Mouse (Mus musculus) hindbrain, embryonic 12.5 days (tissue): ENCODE data around the gene Harbi1. TPM values are rescaled to one million over a fixed set of nuclear protein-coding genes. Genes with fewer than 3 reads are reported as not detected.

ENCODE experiments used
- ATAC-seq: fragments of 200-750 bp; cut with Nextera tagmentation; 2 replicates; pipeline ENCODE4 v1.8.0; 2017; ENCODE audit warnings: moderate TSS enrichment; ENCODE audit not compliant: low FRiP score
- H3K27ac ChIP-seq: fragments of 300-500 bp; sonication (generic); 2 replicates; pipeline ENCODE4 v1.5.1; 2016; ENCODE audit warnings: mild to moderate bottlenecking
- H3K27me3 ChIP-seq: fragments of 300-500 bp; sonication (generic); 2 replicates; pipeline ENCODE4 v1.6.1; 2016; ENCODE audit warnings: mild to moderate bottlenecking
- H3K36me3 ChIP-seq: fragments of 300-500 bp; sonication (generic); 2 replicates; pipeline ENCODE4 v1.6.1; 2016; ENCODE audit warnings: mild to moderate bottlenecking
- H3K4me1 ChIP-seq: fragments of 300-500 bp; sonication (generic); 2 replicates; pipeline ENCODE4 v1.6.1; 2016
- H3K4me2 ChIP-seq: fragments of 300-500 bp; sonication (generic); replicated peaks from 2 replicates; pipeline ENCODE4 v1.6.1; 2016; ENCODE audit warnings: mild to moderate bottlenecking
- H3K4me3 ChIP-seq: fragments of 300-500 bp; sonication (generic); 2 replicates; pipeline ENCODE4 v1.5.1; 2016; ENCODE audit warnings: mild to moderate bottlenecking
- H3K9ac ChIP-seq: fragments of 300-500 bp; sonication (generic); 2 replicates; pipeline ENCODE4 v1.6.1; 2016; ENCODE audit warnings: mild to moderate bottlenecking, moderate library complexity
- H3K9me3 ChIP-seq: fragments of 300-500 bp; sonication (generic); replicated peaks from 2 replicates; pipeline ENCODE4 v1.6.1; 2016; ENCODE audit warnings: mild to moderate bottlenecking
- WGBS: fragments of 180-500 bp; shearing (Covaris S2); methylation state at CpG from one replicate; pipeline ENCODE4 v1.1.7; 2016; 5-methylcytosine and 5-hydroxymethylcytosine counted together
- polyA plus RNA-seq: library from polyadenylated mRNA; unstranded; fragments of >200 nt; fragmentation: Nextera tagmentation; extraction: Ambion mirVana; gene quantifications from 2 replicates; pipeline ENCODE4 v1.2.1, GENCODE M21; 2016

Gene Harbi1
- 20.9 and 25.0 TPM in 2 replicates for polyA plus RNA-seq

DNA sequence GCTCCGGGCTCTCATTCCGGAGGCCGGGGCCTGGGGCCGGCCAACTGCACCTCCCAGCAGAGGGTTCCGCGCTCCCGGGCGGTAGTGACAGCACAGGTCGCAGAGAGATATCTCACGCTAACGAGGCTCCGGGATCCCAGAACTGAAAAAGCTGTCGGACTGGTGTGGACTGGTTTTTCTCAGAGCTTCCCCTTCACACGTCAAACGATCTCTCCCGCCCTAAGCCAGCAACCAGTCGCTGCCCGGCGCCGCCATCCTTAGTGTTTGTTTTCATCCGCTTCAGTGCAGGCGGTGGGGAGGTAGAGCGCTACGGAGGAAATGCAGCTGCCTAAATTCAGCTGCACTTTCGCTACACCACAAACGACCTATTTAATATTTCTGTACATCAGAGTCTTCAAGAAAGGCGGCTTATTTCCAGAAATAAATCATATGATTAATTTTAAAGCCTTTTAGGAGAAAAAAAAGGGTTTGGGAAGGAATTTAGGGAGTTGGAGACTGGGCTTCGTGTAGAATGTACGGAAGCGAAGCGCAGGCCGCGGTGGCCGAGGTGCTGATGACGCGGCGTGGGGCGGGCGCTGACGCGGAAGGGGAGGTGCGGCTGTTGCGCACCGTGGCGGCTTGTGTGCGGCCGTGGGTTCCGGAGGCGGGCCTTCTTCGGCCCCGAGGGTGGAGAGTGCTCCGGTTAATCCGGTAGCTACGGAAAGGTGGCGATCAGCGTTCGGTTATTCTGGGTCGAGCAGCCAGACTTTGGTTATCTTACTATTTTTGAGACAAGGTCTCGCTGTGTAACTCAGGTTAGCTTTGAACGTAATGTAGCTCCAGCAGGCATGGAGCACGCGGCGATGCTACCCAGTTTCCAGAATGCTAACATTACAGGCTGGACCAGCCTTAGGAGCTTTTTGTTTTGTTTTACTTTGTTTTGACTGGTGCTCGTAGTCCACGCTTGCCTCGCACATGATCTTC lies at the start of gene Harbi1, which contains the start of gene Atg13:
TSS of gene Harbi1 (plus strand) at position 581 of the 963 bp plus-strand sequence.
TSS of gene Atg13 (minus strand) at position 305 of the 963 bp plus-strand sequence.
- Histone ChIP-seq H3K27ac (peak within 1 kb of the TSS; percentile 31), H3K9ac (peak within 1 kb of the TSS; percentile 76), H3K4me2 (peak within 1 kb of the TSS; percentile 94), H3K27me3 (no peaks in the 10 kb centered on the region), H3K9me3 (no peaks in the 10 kb centered on the region), H3K4me3 (peak within 1 kb of the TSS; percentile 92), H3K36me3 (no peaks in the 10 kb centered on the region), H3K4me1 (peaks cover 18% of the 10 kb centered on the region)
- under 1% methylated on average over 66 of the region's 66 CpGs for WGBS
- peak; percentile 99 for ATAC-seq

DNA sequence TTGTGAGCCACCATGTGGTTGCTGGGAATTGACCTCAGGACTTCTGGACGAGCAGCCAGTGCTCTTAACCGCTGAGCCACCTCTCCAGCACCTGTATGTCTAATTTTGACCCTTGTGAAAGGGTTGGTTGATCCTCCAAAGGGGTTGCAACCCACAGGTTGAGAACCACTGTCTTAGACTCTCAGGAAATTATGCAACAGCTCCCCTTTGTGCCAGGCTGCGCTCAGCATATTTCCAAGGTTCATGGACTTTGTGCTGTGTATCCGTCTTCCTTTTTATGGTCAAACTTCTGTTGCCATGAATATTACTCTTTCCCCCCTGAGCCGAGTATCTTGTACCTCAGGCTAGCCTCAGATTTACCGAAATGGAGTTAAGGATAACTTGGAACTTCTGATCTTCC lies 49.7 kb upstream of the Harbi1 start:
- H3K27me3 ChIP-seq = no peaks in the 10 kb centered on the region
- no peaks in the 10 kb centered on the region for H3K4me1 ChIP-seq
- no peak overlapping the region for H3K4me3 ChIP-seq
- H3K36me3 ChIP-seq = peaks cover 74% of the 10 kb centered on the region
- H3K9ac ChIP-seq = no peak overlapping the region
- WGBS = 93% methylated on average over 6 of the region's 6 CpGs
- H3K9me3 ChIP-seq = no peaks in the 10 kb centered on the region
- no peak for ATAC-seq
- no peak overlapping the region for H3K4me2 ChIP-seq
- no peak overlapping the region for H3K27ac ChIP-seq

DNA sequence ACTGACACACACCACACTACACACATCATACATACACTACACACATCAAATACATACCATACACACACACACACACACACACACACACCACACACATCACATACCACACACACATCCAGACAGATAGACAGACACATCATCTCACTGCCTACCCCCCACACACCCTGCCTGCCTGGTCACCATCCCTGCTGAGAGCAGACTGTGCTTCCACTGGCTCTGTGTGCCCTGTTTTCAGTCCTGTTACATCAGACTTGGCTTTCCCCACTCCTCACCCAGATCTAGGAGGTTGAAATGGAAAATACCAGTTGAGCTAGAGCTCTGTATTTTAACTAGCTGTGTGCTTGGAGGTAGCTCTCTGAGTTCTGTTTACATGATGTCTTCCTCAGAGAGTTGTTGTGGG lies 45.9 kb upstream of the Harbi1 start:
- H3K4me3 ChIP-seq = no peak overlapping the region
- H3K9me3 ChIP-seq = no peaks in the 10 kb centered on the region
- no peak overlapping the region for H3K27ac ChIP-seq
- H3K4me2 ChIP-seq = no peak overlapping the region
- ATAC-seq = no peak
- peaks cover 78% of the 10 kb centered on the region for H3K36me3 ChIP-seq
- no peaks in the 10 kb centered on the region for H3K4me1 ChIP-seq
- no peaks in the 10 kb centered on the region for H3K27me3 ChIP-seq
- H3K9ac ChIP-seq = no peak overlapping the region

DNA sequence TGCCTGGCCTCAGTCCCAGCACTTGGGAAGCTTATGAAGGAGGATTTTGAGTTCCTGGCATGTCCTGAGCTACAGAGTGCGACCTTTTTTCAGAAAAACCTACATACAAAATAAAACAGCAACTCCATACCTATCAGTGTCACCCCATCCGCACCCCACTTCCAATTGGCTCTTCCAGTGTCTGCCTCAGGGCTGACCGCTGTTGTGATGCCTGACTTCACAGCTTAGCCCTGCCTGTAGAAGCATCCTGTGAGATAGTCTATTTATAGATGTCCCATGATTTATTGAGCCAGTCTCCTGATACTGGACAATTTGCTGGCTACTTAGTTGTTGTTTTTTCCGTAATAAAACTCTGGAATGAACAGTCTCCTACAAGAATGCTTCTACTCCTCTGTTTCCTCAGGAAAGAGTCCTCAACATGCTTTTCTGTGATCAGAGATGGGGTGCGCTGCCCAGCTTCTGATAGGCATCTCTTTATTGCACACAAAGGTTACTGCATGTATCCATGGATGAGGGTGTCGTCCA lies 44.2 kb upstream of the Harbi1 start:
- H3K27me3 ChIP-seq = no peaks in the 10 kb centered on the region
- 96% methylated on average over 6 of the region's 6 CpGs for WGBS

DNA sequence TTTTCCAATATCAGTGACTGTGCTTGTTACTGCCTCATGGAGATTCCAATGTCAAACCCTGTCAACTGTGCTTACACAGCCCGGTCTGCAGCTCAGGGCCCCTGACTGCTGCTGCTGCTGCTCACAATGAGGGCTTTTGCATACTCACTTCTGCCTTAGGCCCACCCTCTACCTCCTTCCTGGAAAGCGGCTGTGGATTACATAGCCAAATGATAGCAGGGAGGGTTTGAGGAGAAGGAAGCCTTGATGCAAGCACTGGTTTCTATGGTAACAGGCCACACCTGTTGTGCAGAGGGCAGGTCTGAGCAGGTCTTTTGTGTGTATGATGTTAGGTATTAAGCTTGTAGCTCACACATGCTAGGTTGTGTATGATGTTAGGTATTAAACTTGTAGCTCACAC lies 42.9 kb upstream of the Harbi1 start:
- Histone ChIP-seq H3K36me3 (peaks cover 88% of the 10 kb centered on the region), H3K4me3 (no peak overlapping the region), H3K27ac (no peak overlapping the region), H3K9me3 (no peaks in the 10 kb centered on the region), H3K9ac (no peak overlapping the region), H3K4me2 (no peak overlapping the region), H3K4me1 (no peaks in the 10 kb centered on the region), H3K27me3 (no peaks in the 10 kb centered on the region)
- 73% methylated on average over 2 of the region's 2 CpGs for WGBS
- ATAC-seq = no peak

More for the DNA sequence above, 44.2 kb upstream of the Harbi1 start:
- Histone ChIP-seq H3K4me2 (no peak overlapping the region), H3K4me3 (no peak overlapping the region), H3K27ac (no peak overlapping the region), H3K4me1 (no peaks in the 10 kb centered on the region), H3K36me3 (peaks cover 88% of the 10 kb centered on the region), H3K9ac (no peak overlapping the region), H3K9me3 (no peaks in the 10 kb centered on the region)
- no peak for ATAC-seq

DNA sequence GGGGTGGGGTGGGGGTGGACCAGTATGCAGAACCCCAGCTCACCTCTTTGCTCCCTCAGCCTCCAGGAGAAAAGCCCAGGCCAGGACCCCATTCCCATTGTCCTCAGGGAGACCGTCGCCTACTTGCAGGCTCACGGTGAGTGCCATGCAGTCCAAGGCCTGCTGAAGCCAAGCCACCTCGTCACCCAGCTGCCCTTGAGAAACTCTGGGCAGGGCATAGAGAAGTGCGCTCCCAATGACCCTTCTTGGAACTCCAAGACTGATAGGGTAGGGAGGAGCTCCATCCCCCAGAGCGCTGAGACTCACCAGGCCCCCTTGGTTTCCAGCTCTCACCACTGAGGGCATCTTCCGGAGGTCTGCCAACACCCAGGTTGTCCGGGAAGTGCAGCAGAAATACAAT lies 41.3 kb upstream of the Harbi1 start:
- WGBS = 91% methylated on average over 8 of the region's 8 CpGs
- Histone ChIP-seq H3K4me3 (no peak overlapping the region), H3K36me3 (peaks cover 84% of the 10 kb centered on the region), H3K4me2 (no peak overlapping the region), H3K9ac (no peak overlapping the region), H3K27me3 (no peaks in the 10 kb centered on the region), H3K9me3 (no peaks in the 10 kb centered on the region), H3K27ac (no peak overlapping the region), H3K4me1 (no peaks in the 10 kb centered on the region)
- no peak for ATAC-seq

DNA sequence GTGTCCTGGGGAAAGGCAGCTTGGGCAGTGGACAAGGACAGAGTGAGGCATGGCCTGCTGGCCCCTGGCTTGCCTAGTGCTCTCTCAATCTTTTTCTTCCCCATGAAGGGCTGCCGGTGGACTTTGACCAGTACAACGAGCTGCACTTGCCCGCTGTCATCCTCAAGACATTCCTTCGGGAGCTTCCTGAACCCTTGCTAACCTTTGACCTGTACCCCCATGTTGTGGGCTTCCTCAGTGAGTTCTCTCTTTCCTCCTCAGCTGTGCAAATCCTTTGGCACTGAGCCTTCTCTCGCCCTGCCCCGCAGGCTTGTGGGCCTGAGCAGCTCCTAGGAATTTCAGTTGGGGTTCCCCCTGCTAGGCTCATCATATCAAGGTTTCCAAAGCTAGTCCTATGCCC lies 40.6 kb upstream of the Harbi1 start:
- H3K9me3 ChIP-seq = no peaks in the 10 kb centered on the region
- H3K9ac ChIP-seq = no peak overlapping the region
- 90% methylated on average over 6 of the region's 6 CpGs for WGBS
- no peaks in the 10 kb centered on the region for H3K27me3 ChIP-seq
- no peak for ATAC-seq
- no peak overlapping the region for H3K27ac ChIP-seq
- H3K36me3 ChIP-seq = peaks cover 85% of the 10 kb centered on the region
- H3K4me1 ChIP-seq = no peaks in the 10 kb centered on the region
- no peak overlapping the region for H3K4me3 ChIP-seq
- H3K4me2 ChIP-seq = no peak overlapping the region

DNA sequence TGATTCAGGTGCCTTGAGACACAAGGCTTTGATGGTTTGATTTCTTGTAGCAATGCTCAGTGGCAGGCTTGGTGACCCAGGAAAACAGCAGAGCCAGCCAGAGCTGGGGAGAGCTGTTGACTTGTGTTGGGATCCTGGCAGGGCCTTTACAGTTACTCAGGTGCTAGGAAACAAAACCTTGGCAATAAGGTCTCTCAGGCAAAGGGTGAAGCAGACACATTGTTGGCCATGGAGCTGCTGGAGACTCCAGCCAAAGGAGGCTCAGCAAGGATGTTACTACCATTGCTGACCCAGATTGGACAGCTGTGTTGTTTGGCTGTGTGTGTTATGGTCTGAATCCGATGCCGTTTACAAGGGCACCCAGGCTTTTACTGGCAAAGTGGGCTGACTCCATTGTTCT lies 37.1 kb upstream of the Harbi1 start:
- Histone ChIP-seq H3K4me2 (no peak overlapping the region), H3K4me1 (no peaks in the 10 kb centered on the region), H3K9me3 (no peaks in the 10 kb centered on the region), H3K27me3 (no peaks in the 10 kb centered on the region), H3K4me3 (no peak overlapping the region), H3K36me3 (peaks cover 89% of the 10 kb centered on the region), H3K27ac (no peak overlapping the region), H3K9ac (no peak overlapping the region)
- WGBS = 97% methylated on average over 2 of the region's 2 CpGs
- no peak for ATAC-seq

DNA sequence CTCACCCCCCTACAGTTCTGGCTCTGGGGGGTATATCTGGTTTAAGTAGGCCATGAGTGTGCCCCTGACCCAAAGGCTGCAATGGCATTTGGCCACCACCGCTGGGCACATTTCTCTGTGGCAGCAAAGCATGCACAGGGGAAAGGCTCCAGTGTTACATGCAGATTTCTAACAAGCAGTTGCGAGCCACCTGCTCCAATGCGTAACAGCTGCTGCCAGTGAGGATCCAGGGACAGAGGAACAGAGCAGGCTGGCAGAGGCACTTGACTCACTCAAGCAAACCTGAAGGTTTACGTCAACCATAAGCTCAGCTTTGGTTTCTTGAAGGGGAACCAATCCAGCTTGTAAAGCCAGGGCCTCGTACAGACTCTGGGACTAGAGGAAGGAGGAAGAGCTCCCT lies 35.8 kb upstream of the Harbi1 start:
- H3K4me2 ChIP-seq = no peak overlapping the region
- H3K27me3 ChIP-seq = no peaks in the 10 kb centered on the region
- peaks cover 87% of the 10 kb centered on the region for H3K36me3 ChIP-seq
- 91% methylated on average over 5 of the region's 5 CpGs for WGBS
- ATAC-seq = no peak
- no peaks in the 10 kb centered on the region for H3K4me1 ChIP-seq
- H3K9me3 ChIP-seq = no peaks in the 10 kb centered on the region
- H3K9ac ChIP-seq = no peak overlapping the region
- H3K4me3 ChIP-seq = no peak overlapping the region
- no peak overlapping the region for H3K27ac ChIP-seq

DNA sequence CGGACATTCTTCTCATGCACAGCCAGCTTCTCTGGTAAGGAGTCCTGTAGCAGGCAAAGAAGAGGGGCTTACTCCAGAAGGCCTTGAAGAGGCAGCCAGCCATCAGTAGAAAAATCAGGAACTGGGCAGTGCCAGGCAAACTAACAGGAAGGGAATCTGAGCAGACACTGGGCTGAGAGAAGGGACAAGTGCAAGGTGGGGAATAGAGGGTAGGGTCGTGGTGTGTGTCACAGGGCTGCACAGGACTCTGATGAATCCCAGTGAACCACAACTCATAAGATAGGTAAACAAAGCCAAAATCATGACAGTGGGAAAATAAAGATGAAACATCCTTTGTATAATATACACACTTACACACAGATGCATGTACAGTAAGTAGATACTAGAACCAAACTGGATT lies 34.2 kb upstream of the Harbi1 start:
- peaks cover 88% of the 10 kb centered on the region for H3K36me3 ChIP-seq
- no peaks in the 10 kb centered on the region for H3K27me3 ChIP-seq
- ATAC-seq = no peak
- H3K9ac ChIP-seq = no peak overlapping the region
- 77% methylated on average over 2 of the region's 2 CpGs for WGBS
- H3K27ac ChIP-seq = no peak overlapping the region
- no peak overlapping the region for H3K4me2 ChIP-seq
- H3K4me1 ChIP-seq = no peaks in the 10 kb centered on the region
- H3K9me3 ChIP-seq = no peaks in the 10 kb centered on the region
- H3K4me3 ChIP-seq = no peak overlapping the region

DNA sequence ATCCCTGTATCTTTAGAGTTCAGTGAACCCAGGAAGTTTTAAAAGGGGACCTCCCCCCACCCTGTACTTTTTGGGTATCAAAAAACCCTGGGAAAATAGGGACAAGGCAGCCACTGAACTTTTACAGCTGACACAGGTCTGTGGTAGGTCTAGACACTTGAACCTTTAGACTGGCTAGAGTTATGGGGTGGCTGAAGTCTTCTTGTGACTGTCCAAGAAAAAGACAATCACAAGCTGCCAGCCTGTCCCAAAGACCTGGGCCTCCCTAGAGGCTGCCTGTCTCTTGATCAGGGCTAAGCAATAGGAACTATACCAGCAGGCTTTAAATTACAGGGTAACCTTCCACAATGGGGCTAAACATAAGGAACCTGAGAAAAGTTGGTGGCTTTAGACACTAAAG lies 33.7 kb upstream of the Harbi1 start:
- no peak for ATAC-seq
- Histone ChIP-seq H3K36me3 (peaks cover 88% of the 10 kb centered on the region), H3K27ac (no peak overlapping the region), H3K9me3 (no peaks in the 10 kb centered on the region), H3K4me2 (no peak overlapping the region), H3K9ac (no peak overlapping the region), H3K4me1 (no peaks in the 10 kb centered on the region), H3K27me3 (no peaks in the 10 kb centered on the region), H3K4me3 (no peak overlapping the region)

DNA sequence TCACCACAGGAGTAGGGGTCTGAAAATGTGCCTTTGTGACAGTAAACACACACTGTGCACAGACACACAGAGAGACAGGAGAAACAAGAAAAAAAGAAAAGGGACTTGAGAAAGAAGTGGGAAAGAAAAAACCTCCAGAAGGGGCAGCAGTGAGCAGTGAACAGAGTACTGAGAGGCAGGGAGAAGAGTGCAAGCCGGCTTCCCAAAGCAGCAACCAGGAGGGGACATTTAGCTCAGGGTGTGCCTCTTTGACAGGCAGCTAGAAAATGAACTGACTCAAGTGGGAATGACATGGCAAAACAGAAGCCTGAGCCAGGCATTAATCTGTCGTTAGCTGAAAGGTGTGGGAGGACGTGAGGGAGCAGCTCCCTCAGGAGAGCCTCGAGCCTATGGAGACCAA lies 27.8 kb upstream of the Harbi1 start:
- Histone ChIP-seq H3K4me3 (no peak overlapping the region), H3K4me2 (no peak overlapping the region), H3K9me3 (no peaks in the 10 kb centered on the region), H3K36me3 (peaks cover 64% of the 10 kb centered on the region), H3K9ac (no peak overlapping the region), H3K4me1 (no peaks in the 10 kb centered on the region), H3K27ac (no peak overlapping the region), H3K27me3 (no peaks in the 10 kb centered on the region)
- 58% methylated on average over 4 of the region's 4 CpGs for WGBS
- no peak for ATAC-seq

DNA sequence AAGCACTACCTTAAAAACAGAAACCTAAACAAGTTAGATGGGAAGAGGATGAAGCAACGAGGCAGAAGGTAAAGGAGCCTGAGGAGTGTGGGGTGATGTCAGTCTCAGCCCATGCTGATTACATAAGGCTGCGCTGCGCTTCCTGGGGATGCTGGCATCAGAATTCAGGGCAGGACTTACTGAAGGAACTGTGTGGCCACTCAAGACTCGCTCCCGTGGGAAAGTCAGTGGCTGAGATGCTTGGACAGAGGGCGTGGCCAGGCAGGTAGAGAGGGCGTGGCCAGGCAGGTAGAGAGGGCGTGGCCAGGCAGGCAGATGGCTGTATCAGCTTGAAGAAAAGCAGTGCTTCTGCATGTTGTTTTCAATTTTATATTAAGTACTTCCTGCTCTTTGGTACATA lies 26.7 kb upstream of the Harbi1 start:
- Histone ChIP-seq H3K9me3 (no peaks in the 10 kb centered on the region), H3K27ac (no peak overlapping the region), H3K36me3 (peaks cover 62% of the 10 kb centered on the region), H3K4me1 (no peaks in the 10 kb centered on the region), H3K27me3 (no peaks in the 10 kb centered on the region), H3K4me3 (no peak overlapping the region), H3K4me2 (no peak overlapping the region), H3K9ac (no peak overlapping the region)
- 80% methylated on average over 8 of the region's 8 CpGs for whole genome bisulfite sequencing
- ATAC-seq = no peak
